Mouse (Mus musculus): ENCODE measurements around the gene Tyr. TPM values are rescaled to one million over a fixed set of nuclear protein-coding genes. Genes with fewer than 3 reads are reported as not detected.
A peak's percentile ranks its signal among the peaks of the same experiment; 100 is the strongest.
"Not testable (repeated sequence)": the region's sequence is repeated elsewhere in the genome, so short reads cannot be mapped to it uniquely, and the experiment has no call there.

Gene Tyr
- polyA plus RNA-seq, 2 experiments: 0.01 TPM; not detected in 1

DNA sequence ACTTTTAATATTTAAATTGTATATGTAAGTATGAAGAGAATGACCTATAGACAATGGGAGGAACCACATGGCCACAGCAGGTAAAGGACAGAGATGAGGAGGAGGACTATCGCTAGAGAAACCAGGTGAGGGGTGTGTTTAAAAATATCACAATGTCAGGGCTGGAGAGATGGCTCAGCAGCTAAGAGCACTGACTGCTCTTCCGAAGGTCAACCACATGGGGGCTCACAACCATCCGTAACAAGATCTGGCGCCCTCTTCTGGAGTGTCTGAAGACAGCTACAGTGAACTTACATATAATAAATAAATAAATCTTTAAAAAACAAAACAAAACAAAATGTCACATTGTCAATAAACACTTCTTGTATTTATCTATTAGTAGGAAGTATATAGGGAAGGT, 81.9 kb downstream of the Tyr start:
- not testable (repeated sequence) for H3K27ac ChIP-seq; H3K9me3 ChIP-seq (ENCODE audit: control insufficient read depth, low read length); H3K36me3 ChIP-seq (replicated peaks; ENCODE audit: control insufficient read depth, insufficient read depth, low read depth); H3K4me1 ChIP-seq (replicated peaks; ENCODE audit: control insufficient read depth in 2 of 2, insufficient read depth in 2 of 2, low read length in 1 of 2); ATAC-seq (ENCODE audit: insufficient read depth); H3K4me3 ChIP-seq (ENCODE audit: insufficient read depth in 1 of 2, low read depth in 2 of 2, low read length in 2 of 2); H3K4me2 ChIP-seq (ENCODE audit: low read depth); DNase-seq (ENCODE audit: low read depth in 3 of 3, low spot score in 3 of 3); H3K27me3 ChIP-seq (ENCODE audit: control insufficient read depth, insufficient read depth, low read length); H3K9ac ChIP-seq (replicated peaks)
- WGBS (ENCODE audit: insufficient replicate concordance): 4% methylated on average over 4 of the region's 4 CpGs
- TF ChIP-seq CTCF (IDR thresholded peaks at IDR 0.05; ENCODE audit: low read depth): peak; percentile 42; the same call in 1 of the 2 replicates

DNA sequence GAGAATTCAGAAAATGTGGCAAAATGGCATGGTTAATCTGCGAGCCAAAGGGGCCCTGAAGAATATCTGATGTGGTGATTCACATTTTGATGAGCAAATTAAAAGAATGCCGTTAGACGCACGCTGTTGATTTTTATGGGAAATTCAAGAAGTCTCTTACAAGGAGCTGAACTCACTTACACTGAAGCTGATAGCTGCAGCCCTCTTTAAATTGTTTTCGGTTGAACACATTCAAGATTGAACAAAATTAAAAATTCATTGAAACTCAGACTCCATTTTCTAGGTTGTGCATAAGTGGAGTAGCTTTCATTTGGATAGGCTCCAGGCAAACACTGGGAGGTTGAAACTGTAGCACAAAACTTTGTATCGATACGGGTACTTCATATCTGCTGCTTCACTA, 96.3 kb downstream of the Tyr start:
- TF ChIP-seq CTCF (IDR thresholded peaks at IDR 0.05; ENCODE audit: low read depth): no peak
- no peak for TF ChIP-seq EP300 (IDR thresholded peaks at IDR 0.05; ENCODE audit: low read depth)
- Histone ChIP-seq H3K27me3 (ENCODE audit: control insufficient read depth, insufficient read depth, low read length) (no peaks in the 10 kb centered on the region), H3K9ac (replicated peaks) (no peak overlapping the region), H3K4me3 (ENCODE audit: insufficient read depth in 1 of 2, low read depth in 2 of 2, low read length in 2 of 2) (no peak overlapping the region), H3K9me3 (ENCODE audit: control insufficient read depth, low read length) (no peaks in the 10 kb centered on the region), H3K27ac (no peak overlapping the region), H3K4me1 (replicated peaks; ENCODE audit: control insufficient read depth in 2 of 2, insufficient read depth in 2 of 2, low read length in 1 of 2) (no peaks in the 10 kb centered on the region), H3K4me2 (ENCODE audit: low read depth) (no peak overlapping the region), H3K36me3 (replicated peaks; ENCODE audit: control insufficient read depth, insufficient read depth, low read depth) (no peaks in the 10 kb centered on the region)
- 75% methylated on average over 7 of the region's 7 CpGs for WGBS (ENCODE audit: insufficient replicate concordance)
- DNase-seq (ENCODE audit: low read depth in 3 of 3, low spot score in 3 of 3) (no peak), ATAC-seq (ENCODE audit: insufficient read depth) (no peak)

DNA sequence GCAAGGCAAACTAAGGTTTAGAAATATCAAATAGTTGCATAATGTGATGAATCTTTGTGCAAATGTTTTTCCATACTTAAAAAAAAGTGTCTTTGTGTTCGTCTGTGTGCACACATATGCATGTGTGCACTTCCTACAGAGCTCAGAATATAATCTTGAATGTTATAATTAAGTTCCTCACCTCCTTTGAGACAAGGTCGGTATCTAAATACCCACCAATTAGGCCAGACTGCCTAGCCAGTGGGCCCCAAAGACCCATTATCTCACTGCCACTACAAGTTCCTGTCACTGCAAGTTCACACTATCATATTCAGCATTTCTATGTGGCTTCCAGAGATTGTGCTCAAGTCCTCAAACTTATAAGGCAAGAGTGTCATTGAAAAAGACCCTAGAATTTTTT, 118.4 kb downstream of the Tyr start:
- no peak for DNase-seq (ENCODE audit: low read depth in 3 of 3, low spot score in 3 of 3)
- H3K4me2 ChIP-seq (ENCODE audit: low read depth): no peak overlapping the region
- no peaks in the 10 kb centered on the region for H3K36me3 ChIP-seq (replicated peaks; ENCODE audit: control insufficient read depth, insufficient read depth, low read depth)
- no peaks in the 10 kb centered on the region for H3K9me3 ChIP-seq (ENCODE audit: control insufficient read depth, low read length)
- H3K4me3 ChIP-seq (ENCODE audit: insufficient read depth in 1 of 2, low read depth in 2 of 2, low read length in 2 of 2): no peak overlapping the region
- no peak overlapping the region for H3K9ac ChIP-seq (replicated peaks)
- no peak overlapping the region for H3K27ac ChIP-seq
- no peak for ATAC-seq (ENCODE audit: insufficient read depth)
- 25% methylated on average over 2 of the region's 2 CpGs for WGBS (ENCODE audit: insufficient replicate concordance)
- TF ChIP-seq CTCF (IDR thresholded peaks at IDR 0.05; ENCODE audit: low read depth) (no peak), EP300 (IDR thresholded peaks at IDR 0.05; ENCODE audit: low read depth) (no peak)
- no peaks in the 10 kb centered on the region for H3K4me1 ChIP-seq (replicated peaks; ENCODE audit: control insufficient read depth in 2 of 2, insufficient read depth in 2 of 2, low read length in 1 of 2)
- H3K27me3 ChIP-seq (ENCODE audit: control insufficient read depth, insufficient read depth, low read length): no peaks in the 10 kb centered on the region

Other genes starting within 250 kb of the Tyr start
- gene Nox4, start 247.4 kb downstream of the Tyr start, polyA plus RNA-seq (2012; rRNA removed): 0.05 and 0.06 TPM in 2 replicates
- gene Nox4, start 247.4 kb downstream of the Tyr start, polyA plus RNA-seq (2014; fragmentation: Nextera tagmentation; extraction: Ambion mirVana): 0.08 and 0.10 TPM in 2 replicates
- gene Grm5, start 90.7 kb upstream of the Tyr start, polyA plus RNA-seq (2012; rRNA removed): under 0.01 TPM in 2 replicates
- gene Grm5, start 90.7 kb upstream of the Tyr start, polyA plus RNA-seq (2014; fragmentation: Nextera tagmentation; extraction: Ambion mirVana): not detected in 2 replicates

Data from liver, embryonic 14.5 days (tissue).